Mouse (Mus musculus) CD4-positive helper T cell, adult 2 months (primary cell): ENCODE data around the gene Eno4.

Experiments used
- DNase-seq: peaks from one replicate; pipeline ENCODE4 v3.0.0-alpha.2; 2012; ENCODE audit warnings: low read depth, missing footprints, low spot score

The Eno4 gene

GRCm38 (mm10) chr19:58974126-58974525 is 30.9 kb downstream of the Eno4 start:
- no peak for DNase-seq

DNA sequence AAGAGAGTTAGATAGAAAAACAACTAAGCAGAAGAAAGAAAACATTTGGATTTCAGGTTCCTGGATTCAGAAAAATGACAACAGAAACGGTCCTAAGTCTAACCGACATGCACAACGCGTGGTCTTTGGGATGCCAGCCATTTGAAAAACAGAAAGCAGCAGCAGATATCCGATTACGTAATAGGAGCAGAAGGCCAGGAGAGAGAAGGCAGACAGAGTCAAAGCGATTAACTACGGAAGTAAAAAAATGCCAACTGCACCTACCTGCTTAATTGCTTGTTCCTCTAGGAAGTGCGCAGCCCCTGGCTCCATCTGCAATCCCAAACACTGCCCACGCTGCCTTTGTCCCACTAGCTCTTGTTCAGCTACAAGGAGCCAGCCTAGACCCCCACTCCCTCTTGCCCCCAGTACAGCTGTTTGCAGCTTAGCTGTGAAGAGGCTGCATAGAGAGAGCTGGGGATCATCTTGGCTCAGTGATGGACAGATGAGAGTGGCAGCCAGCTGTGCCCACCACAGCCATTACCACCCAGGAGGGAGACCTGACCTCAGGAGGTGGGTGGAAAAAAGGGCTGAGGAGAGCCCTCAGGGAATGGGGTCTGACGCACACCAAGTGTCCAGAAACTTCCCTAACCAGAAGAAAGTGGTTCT is 32.1 kb downstream of the Eno4 start:
- DNase-seq = no peak

GRCm38 (mm10) chr19:58978401-58979171 is 35.4 kb downstream of the Eno4 start:
- DNase-seq = no peak

GRCm38 (mm10) chr19:58979436-58980055 is 36.3 kb downstream of the Eno4 start:
- no peak for DNase-seq

DNA sequence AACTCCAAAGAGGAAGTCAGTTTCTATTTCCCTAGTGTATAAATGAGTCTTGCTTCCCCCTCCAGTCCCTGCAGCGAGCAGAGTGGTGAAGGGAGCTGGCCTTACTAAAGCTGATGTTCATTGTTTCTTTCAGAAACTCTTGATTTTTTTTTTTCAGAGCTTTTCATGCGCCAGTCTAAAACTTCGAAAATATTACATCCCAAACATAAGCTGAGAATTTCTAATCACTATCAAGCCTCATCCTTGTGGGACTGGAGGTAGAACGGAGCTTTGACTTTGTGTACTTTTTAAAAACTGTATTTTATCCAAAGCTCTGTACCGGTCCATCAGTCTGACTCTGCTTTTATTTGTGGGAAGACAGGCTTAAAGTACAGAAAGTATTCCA is 36.8 kb downstream of the Eno4 start:
- no peak for DNase-seq

- no peak for DNase-seq
Observed at GRCm38 (mm10) chr19:58981571-58981970, 38.3 kb downstream of the Eno4 start.

GRCm38 (mm10) chr19:59002827-59003226 is 59.6 kb downstream of the Eno4 start:
- DNase-seq = no peak

- no peak for DNase-seq
Observed at GRCm38 (mm10) chr19:59006577-59007340, 63.5 kb downstream of the Eno4 start.

DNA sequence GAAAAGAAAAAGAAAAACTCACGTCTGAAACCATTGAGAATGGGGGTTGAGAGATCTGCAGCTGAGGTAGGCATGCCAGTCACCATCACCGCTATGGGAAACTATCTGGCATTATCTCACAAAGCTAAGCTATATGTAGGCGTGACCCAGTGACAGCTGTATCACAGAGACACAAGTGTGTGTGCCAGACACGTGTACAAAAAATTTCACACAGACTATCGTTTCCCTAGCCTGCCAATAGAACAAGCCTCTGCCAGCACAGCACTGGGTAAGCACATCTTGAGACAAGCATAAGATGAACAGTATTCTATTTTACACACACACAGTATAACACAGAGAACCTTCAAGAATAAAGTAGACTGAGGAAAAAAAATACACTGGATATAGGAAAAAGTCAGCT is 67.6 kb downstream of the Eno4 start:
- DNase-seq = no peak
